Mouse (Mus musculus): Measurements from ENCODE around the gene Ntrk1. TPM values are rescaled to one million over a fixed set of nuclear protein-coding genes. Genes with fewer than 3 reads are reported as not detected.

Ntrk1 gene
- polyA plus RNA-seq, 1 experiment from 2014 or later, result 0.76 TPM

DNA sequence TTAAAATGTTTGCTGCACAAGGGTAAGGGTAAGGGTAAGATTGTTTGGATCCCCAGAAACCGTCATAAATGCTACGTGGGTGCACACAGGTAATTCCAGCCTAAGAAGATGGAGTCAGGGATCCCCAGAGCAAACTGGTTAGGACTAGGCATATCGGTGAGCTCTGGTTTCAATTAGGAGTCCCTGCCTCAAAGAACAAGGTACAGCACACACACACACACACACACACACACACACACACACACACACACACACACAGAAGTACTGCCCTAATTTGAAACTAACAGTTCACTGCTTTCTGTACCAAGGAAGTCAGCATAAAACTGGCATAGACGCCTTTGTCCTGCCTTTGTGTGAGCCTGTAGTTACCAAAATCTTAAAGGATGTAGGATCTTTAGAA, 17.5 kb upstream of the Ntrk1 start:
- Histone ChIP-seq H3K4me1 (peaks cover 15% of the 10 kb centered on the region), H3K36me3 (no peaks in the 10 kb centered on the region), H3K27ac (no peak overlapping the region), H3K9me3 (no peaks in the 10 kb centered on the region), H3K27me3 (peaks cover 71% of the 10 kb centered on the region), H3K4me2 (no peak overlapping the region), H3K9ac (no peak overlapping the region), H3K4me3 (no peak overlapping the region)
- no peak for ATAC-seq (ENCODE audit: insufficient number of reproducible peaks, low FRiP score, low TSS enrichment, low read depth)
- WGBS, result 34% methylated on average over 4 of the region's 4 CpGs

DNA sequence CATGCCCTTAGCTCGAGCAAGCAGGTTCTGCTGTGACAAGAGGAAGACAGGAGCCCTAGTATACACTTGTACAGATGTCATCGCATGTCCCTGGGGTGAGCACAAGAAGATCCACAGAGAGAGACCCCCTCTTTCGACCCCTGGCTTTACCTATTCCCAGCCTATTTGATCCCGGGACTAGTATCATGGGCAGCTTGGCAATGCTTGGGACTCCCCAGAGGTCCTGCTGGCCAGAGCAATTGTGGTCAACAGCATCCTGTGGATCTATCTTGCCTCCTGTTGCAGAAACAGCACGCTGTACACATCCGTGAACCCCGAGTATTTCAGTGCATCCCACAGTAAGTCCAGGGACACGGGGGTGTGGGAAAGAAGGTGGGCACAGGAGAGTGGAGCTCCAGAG, 16.3 kb upstream of the Ntrk1 start:
- ATAC-seq (ENCODE audit: insufficient number of reproducible peaks, low FRiP score, low TSS enrichment, low read depth), result no peak
- H3K9me3 ChIP-seq, result no peaks in the 10 kb centered on the region
- no peak overlapping the region for H3K9ac ChIP-seq
- H3K27ac ChIP-seq, result no peak overlapping the region
- no peaks in the 10 kb centered on the region for H3K36me3 ChIP-seq
- 78% methylated on average over 8 of the region's 8 CpGs for WGBS
- H3K4me2 ChIP-seq, result no peak overlapping the region
- no peak overlapping the region for H3K4me3 ChIP-seq
- peaks cover 71% of the 10 kb centered on the region for H3K27me3 ChIP-seq
- H3K4me1 ChIP-seq, result peaks cover 13% of the 10 kb centered on the region

DNA sequence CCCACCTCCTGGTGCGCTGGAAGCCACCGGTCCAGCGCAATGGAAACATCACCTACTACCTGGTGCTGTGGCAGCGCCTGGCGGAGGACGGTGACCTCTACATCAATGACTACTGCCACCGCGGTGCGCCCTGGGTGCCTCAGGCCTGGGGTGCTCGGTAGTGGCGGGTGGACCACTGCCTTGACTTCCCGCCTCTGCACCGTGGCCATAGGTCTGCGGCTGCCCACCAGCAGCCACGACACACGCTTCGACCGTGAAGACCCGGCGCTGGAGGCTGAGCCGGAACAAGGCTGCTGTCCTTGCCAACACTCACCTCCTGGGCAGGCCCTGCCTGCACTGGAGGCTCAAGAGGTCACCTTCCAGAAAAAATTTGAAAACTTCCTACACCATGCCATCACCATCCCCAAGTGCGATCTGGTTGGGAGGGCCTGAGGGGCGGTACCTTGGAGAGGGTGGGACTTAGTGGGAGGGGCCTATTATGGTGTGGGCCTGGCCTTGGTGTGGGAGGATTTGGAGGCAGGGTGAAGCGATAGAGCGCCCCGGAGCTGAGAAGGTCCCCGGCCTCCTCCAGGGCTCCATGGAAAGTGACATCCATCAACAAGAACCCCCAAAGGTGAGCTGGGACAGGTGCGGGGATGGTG, 14.5 kb upstream of the Ntrk1 start:
- peak overlapping the region; percentile 21 for H3K4me3 ChIP-seq
- peaks cover 13% of the 10 kb centered on the region for H3K4me1 ChIP-seq
- no peaks in the 10 kb centered on the region for H3K9me3 ChIP-seq
- H3K4me2 ChIP-seq, result peak overlapping the region; percentile 34
- ATAC-seq (ENCODE audit: insufficient number of reproducible peaks, low FRiP score, low TSS enrichment, low read depth), result no peak
- H3K27me3 ChIP-seq, result peaks cover 78% of the 10 kb centered on the region
- no peak overlapping the region for H3K9ac ChIP-seq
- WGBS, result 4% methylated on average over 28 of the region's 28 CpGs
- H3K36me3 ChIP-seq, result no peaks in the 10 kb centered on the region
- no peak overlapping the region for H3K27ac ChIP-seq

DNA sequence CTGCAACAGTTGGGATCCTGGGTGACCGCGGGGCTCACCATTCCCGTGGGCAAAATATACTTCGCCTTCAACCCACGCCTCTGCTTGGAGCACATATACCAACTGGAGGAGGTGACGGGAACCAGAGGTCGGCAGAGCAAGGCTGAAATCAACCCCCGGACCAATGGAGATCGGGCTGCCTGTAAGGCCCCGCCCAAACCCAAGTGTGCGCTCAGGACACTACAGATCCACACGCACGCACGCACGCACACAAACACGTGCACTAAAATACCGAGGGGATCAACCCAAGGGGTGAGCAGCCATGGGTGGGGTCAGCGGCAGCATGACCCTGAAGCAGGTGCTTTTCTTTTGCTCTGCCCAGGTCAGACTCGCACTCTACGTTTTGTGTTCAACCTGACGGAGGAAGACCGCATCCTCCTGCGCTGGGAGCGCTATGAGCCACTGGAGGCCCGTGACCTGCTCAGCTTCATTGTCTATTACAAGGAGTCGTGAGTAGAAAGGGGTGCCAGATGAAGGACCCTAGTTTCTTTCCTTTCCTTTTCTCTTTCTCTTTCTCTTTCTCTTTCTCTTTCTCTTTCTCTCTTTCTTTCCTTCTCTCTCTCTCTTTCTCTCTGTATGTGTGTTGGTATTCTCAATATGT, 9.2 kb upstream of the Ntrk1 start:
- Histone ChIP-seq H3K4me1 (peaks cover 8% of the 10 kb centered on the region), H3K27ac (no peak overlapping the region), H3K4me2 (peak overlapping the region; percentile 40), H3K27me3 (peaks cover 97% of the 10 kb centered on the region), H3K9ac (no peak overlapping the region), H3K4me3 (peak overlapping the region; percentile 17), H3K36me3 (no peaks in the 10 kb centered on the region), H3K9me3 (no peaks in the 10 kb centered on the region)
- 3% methylated on average over 26 of the region's 26 CpGs for WGBS
- ATAC-seq (ENCODE audit: insufficient number of reproducible peaks, low FRiP score, low TSS enrichment, low read depth), result no peak

DNA sequence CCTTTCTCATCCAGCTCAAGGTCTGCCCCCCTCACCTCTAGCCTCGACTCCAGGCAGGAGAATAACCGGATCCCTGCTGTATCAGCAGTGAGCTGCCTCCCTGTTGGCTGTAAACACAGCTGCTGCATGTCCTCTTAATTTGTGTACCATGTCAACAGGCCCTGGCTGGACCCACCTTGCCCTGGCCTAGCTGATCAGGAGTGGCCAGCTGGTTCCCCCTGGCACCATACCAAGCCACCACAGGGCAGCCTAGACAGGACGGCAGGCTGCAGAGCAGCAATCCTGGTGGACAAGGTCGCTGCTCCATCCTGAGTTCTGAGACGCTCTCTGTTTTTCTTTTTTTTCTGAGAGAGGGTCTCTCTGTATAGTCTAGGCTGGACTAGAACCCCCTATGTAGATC, 6.7 kb upstream of the Ntrk1 start:
- H3K4me1 ChIP-seq, result peaks cover 18% of the 10 kb centered on the region
- no peak overlapping the region for H3K9ac ChIP-seq
- no peaks in the 10 kb centered on the region for H3K36me3 ChIP-seq
- no peak overlapping the region for H3K27ac ChIP-seq
- H3K9me3 ChIP-seq, result no peaks in the 10 kb centered on the region
- 61% methylated on average over 5 of the region's 5 CpGs for WGBS
- no peak overlapping the region for H3K4me2 ChIP-seq
- H3K4me3 ChIP-seq, result no peak overlapping the region
- H3K27me3 ChIP-seq, result peaks cover 99% of the 10 kb centered on the region
- ATAC-seq (ENCODE audit: insufficient number of reproducible peaks, low FRiP score, low TSS enrichment, low read depth), result no peak

DNA sequence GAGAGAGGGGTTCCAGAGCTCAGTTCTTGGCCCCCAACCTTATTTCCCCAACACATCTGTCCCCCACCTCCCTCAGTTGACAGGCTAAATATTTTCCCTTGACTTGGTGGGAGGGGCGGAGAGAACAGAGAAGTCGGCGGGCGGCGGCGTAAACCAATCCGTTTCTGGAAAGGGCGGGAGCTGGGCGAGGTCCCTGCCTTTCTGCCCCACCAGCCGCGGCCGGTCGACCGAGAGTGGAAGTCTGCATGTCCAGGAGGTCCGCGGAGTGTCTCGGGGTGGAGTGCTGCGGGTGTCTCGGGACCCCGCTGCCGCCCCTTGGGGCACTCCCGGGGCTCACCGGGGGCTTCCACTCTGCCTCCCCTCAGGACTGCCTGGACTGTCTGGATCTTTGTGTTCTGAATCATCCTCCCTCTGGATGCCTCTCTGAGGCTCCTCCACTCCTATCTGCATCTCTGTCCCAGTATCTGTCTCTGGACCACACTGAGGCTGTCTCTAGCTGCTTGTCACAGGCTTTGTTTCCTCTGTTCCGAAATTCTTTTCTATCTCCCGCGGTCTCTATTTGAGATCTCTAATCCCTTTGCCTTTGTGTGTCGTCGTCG, 1.9 kb upstream of the Ntrk1 start, which contains the start of gene Insrr:
TSS of gene Insrr (plus strand) at position 216 of the 599 bp plus-strand sequence.
- H3K9me3 ChIP-seq, result no peaks in the 10 kb centered on the region
- peak; percentile 12; the same call in 1 of the 2 replicates for ATAC-seq (ENCODE audit: insufficient number of reproducible peaks, low FRiP score, low TSS enrichment, low read depth)
- H3K27ac ChIP-seq, result no peak within 1 kb of the TSS
- peaks cover 100% of the 10 kb centered on the region for H3K27me3 ChIP-seq
- H3K4me2 ChIP-seq, result peak within 1 kb of the TSS; percentile 73
- WGBS, result under 1% methylated on average over 29 of the region's 29 CpGs
- H3K4me1 ChIP-seq, result peaks cover 33% of the 10 kb centered on the region
- peak within 1 kb of the TSS; percentile 40 for H3K4me3 ChIP-seq
- no peaks in the 10 kb centered on the region for H3K36me3 ChIP-seq
- H3K9ac ChIP-seq, result no peak within 1 kb of the TSS

DNA sequence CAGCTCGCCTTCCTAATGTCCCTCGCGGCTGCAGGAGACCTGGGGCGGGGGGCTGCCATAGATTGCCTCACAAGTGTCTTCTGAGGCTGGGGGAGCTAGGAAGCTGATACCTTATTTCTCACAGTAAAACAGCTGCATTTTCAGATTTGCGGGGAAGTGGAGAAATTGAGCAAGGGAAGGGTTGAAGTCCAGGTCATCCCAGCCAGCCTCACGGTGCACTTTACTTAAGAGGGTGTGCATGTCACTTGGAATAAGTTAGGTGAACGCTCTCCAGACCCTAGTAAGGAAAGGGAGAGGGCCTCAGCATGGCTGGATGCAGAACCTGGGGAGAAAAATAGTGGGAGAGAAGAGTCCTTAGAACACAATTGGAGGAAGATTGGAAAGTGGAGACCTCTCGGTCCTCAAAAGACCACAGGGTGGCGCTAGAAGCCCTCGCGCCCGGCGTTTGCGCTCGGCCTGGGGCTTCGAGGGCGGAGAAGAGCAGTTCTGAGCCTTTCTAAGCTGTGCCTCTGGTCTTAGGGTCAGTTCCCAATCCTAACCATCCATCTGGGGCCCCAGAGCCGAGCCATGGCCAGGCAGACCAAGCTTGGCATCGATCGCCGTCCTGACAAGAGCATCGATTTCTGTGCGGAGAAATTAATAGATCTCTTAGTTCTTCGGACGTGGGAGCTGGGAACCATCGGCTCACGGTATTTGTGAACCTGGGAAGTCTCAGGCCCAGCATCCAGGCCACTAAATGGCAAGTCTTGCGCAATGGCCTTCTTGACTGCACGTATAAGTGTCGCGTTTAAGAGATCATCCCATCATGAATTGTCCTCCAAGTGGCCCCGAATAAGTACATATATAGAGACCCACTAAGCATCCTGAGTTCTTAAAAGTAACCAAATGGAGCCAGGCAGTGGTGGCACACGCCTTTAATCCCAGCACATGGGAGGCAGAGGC, 645 bp upstream of the Ntrk1 start:
- peaks cover 100% of the 10 kb centered on the region for H3K27me3 ChIP-seq
- H3K4me2 ChIP-seq, result peak overlapping the region; percentile 58
- 0 out of 2 replicates have a peak overlapping the region, but pooled peaks have one; percentile 10 for H3K9ac ChIP-seq
- no peak overlapping the region for H3K27ac ChIP-seq
- ATAC-seq (ENCODE audit: insufficient number of reproducible peaks, low FRiP score, low TSS enrichment, low read depth), result no peak
- no peaks in the 10 kb centered on the region for H3K9me3 ChIP-seq
- H3K36me3 ChIP-seq, result no peaks in the 10 kb centered on the region
- peaks cover 33% of the 10 kb centered on the region for H3K4me1 ChIP-seq
- WGBS, result 17% methylated on average over 33 of the region's 33 CpGs
- peak overlapping the region; percentile 37 for H3K4me3 ChIP-seq

DNA sequence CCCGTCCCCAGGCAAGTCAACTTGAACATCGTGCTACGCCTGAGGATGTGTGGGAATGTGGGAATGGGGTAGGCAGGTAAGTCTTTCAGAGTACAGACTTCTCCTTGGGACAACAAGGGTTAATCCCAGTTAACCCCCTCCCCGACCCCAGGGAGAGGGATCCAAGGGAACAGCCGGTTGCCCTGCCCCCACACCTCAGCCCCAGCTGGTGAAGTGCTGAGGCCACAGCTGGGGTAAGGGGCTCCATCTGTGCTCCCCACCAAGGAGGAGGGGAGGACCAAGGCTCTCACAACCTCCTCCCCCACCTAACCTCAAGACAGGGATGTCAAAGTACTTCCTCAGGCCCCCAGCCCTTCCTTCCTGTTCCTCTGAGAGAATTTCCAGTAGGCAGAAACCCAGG, 5.2 kb downstream of the Ntrk1 start:
- WGBS, result 23% methylated on average over 5 of the region's 5 CpGs
- no peak for ATAC-seq (ENCODE audit: insufficient number of reproducible peaks, low FRiP score, low TSS enrichment, low read depth)
- Histone ChIP-seq H3K27ac (no peak overlapping the region), H3K27me3 (peaks cover 46% of the 10 kb centered on the region), H3K9me3 (no peaks in the 10 kb centered on the region), H3K4me2 (no peak overlapping the region), H3K4me1 (peaks cover 19% of the 10 kb centered on the region), H3K9ac (no peak overlapping the region), H3K4me3 (no peak overlapping the region), H3K36me3 (no peaks in the 10 kb centered on the region)

DNA sequence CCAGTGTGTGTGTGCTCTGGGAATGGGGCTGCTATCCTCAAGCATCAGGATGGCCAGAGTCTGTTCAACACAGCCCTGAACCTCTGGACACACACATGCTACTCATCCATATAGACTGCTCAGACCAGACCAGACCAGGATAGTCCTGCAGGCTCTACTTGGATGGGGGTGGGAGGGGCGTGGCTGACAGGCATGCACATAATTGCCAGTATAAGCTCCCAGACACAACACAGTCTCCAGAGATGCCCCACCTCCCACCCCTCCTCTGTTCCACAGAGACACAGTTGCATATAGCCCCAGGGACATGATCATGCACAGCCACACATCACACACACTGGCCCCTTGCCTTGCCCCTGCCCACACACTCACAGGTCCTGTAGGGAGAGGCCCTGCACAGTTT, 5.7 kb downstream of the Ntrk1 start:
- 42% methylated on average over 1 of the region's 1 CpGs for WGBS
- Histone ChIP-seq H3K36me3 (no peaks in the 10 kb centered on the region), H3K27me3 (peaks cover 41% of the 10 kb centered on the region), H3K9me3 (no peaks in the 10 kb centered on the region), H3K9ac (no peak overlapping the region), H3K4me3 (no peak overlapping the region), H3K4me2 (no peak overlapping the region), H3K27ac (no peak overlapping the region), H3K4me1 (peaks cover 14% of the 10 kb centered on the region)
- no peak for ATAC-seq (ENCODE audit: insufficient number of reproducible peaks, low FRiP score, low TSS enrichment, low read depth)

DNA sequence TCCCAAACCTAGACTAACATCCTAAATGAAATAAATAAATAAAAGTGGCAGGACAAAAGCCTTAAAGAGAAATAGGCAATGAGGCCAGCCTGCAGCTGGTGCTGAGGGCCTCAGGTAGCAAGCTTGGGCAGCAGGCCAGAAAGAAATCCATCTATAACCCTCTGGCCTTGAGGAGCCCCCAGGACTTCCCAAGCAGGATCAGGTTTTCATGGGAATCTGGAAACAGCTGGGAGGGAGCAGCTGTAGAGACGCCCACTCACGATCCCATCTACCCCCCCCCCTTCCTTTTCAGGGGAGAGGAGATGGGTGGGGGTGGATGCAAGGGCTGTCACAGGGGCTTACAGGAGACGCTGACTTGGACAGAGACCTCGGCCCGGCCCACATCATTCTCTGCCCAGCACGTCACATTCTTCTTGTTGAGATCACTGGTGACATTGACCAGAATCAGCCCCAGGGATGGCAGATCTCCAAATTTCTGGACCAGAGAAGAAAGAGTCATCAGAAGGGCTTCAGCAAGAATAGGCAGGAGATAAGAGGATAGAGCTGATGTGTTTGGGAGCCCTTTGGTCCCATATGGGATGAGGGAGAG, 9.2 kb downstream of the Ntrk1 start:
- no peak overlapping the region for H3K9ac ChIP-seq
- peaks cover 14% of the 10 kb centered on the region for H3K4me1 ChIP-seq
- no peaks in the 10 kb centered on the region for H3K9me3 ChIP-seq
- ATAC-seq (ENCODE audit: insufficient number of reproducible peaks, low FRiP score, low TSS enrichment, low read depth), result no peak
- H3K27me3 ChIP-seq, result peaks cover 11% of the 10 kb centered on the region
- no peak overlapping the region for H3K4me3 ChIP-seq
- H3K36me3 ChIP-seq, result no peaks in the 10 kb centered on the region
- H3K27ac ChIP-seq, result no peak overlapping the region
- WGBS, result 34% methylated on average over 6 of the region's 6 CpGs
- H3K4me2 ChIP-seq, result no peak overlapping the region

DNA sequence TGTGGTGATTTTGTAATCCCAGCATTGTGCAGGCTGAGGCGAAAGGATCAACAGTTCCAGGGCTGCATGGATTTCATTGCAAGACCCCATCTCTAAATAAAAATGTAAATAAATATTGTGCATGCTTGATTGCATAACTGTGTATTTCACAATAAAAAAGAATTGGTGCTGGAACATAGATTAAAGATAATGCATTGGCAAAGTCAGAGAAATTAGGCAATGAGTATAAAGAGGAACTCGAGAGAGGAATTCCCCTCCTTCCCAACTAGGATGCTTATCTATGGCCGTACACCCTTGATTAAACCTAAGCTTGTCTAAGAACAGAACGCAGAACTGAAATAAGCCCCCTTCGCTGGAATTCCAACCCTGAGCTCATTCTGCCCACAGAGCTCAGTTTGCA, 9.8 kb downstream of the Ntrk1 start:
- 76% methylated on average over 5 of the region's 5 CpGs for WGBS
- Histone ChIP-seq H3K4me1 (peaks cover 14% of the 10 kb centered on the region), H3K27ac (no peak overlapping the region), H3K27me3 (peaks cover 9% of the 10 kb centered on the region; the same call in 1 of the 2 replicates), H3K4me3 (no peak overlapping the region), H3K9me3 (no peaks in the 10 kb centered on the region), H3K36me3 (no peaks in the 10 kb centered on the region), H3K9ac (no peak overlapping the region), H3K4me2 (no peak overlapping the region)
- ATAC-seq (ENCODE audit: insufficient number of reproducible peaks, low FRiP score, low TSS enrichment, low read depth), result no peak

Measured in limb, embryonic 15.5 days (tissue).